Mouse (Mus musculus): ENCODE results near the gene Dab1.
A peak's percentile ranks its signal among the peaks of the same experiment; 100 is the strongest.

Dab1 gene

GRCm38 (mm10) chr4:104587826-104588225, 968.7 kb downstream of the Dab1 start:
- no peak for DNase-seq (ENCODE audit: low read depth, low spot score)

GRCm38 (mm10) chr4:104596936-104597335, 977.8 kb downstream of the Dab1 start:
- no peak for DNase-seq (ENCODE audit: low read depth, low spot score)

- DNase-seq (ENCODE audit: low read depth, low spot score) = no peak
Measured at GRCm38 (mm10) chr4:104597490-104598465, 978.6 kb downstream of the Dab1 start.

GRCm38 (mm10) chr4:104602804-104603203, 983.6 kb downstream of the Dab1 start:
- DNase-seq (ENCODE audit: low read depth, low spot score) = no peak

- no peak for DNase-seq (ENCODE audit: low read depth, low spot score)
Measured at GRCm38 (mm10) chr4:104604298-104604697, 985.1 kb downstream of the Dab1 start.

GRCm38 (mm10) chr4:104606881-104607280, 987.7 kb downstream of the Dab1 start:
- no peak for DNase-seq (ENCODE audit: low read depth, low spot score)

GRCm38 (mm10) chr4:104607636-104608035, 988.5 kb downstream of the Dab1 start:
- DNase-seq (ENCODE audit: low read depth, low spot score) = no peak

GRCm38 (mm10) chr4:104619452-104619851, 1000.3 kb downstream of the Dab1 start:
- no peak for DNase-seq (ENCODE audit: low read depth, low spot score)

- DNase-seq (ENCODE audit: low read depth, low spot score) = no peak
Measured at GRCm38 (mm10) chr4:104625316-104625715, 1006.2 kb downstream of the Dab1 start.

GRCm38 (mm10) chr4:104628708-104629107, 1009.5 kb downstream of the Dab1 start:
- DNase-seq (ENCODE audit: low read depth, low spot score) = no peak

- no peak for DNase-seq (ENCODE audit: low read depth, low spot score)
Measured at GRCm38 (mm10) chr4:104637016-104637415, 1017.9 kb downstream of the Dab1 start.

- no peak for DNase-seq (ENCODE audit: low read depth, low spot score)
Measured at GRCm38 (mm10) chr4:104640617-104641016, 1021.5 kb downstream of the Dab1 start.

- no peak for DNase-seq (ENCODE audit: low read depth, low spot score)
Measured at GRCm38 (mm10) chr4:104642761-104643469, 1023.8 kb downstream of the Dab1 start.

GRCm38 (mm10) chr4:104643534-104644356, 1024.6 kb downstream of the Dab1 start:
- no peak for DNase-seq (ENCODE audit: low read depth, low spot score)

- no peak for DNase-seq (ENCODE audit: low read depth, low spot score)
Measured at GRCm38 (mm10) chr4:104644357-104644630, 1025.1 kb downstream of the Dab1 start.

GRCm38 (mm10) chr4:104644862-104645261, 1025.7 kb downstream of the Dab1 start:
- DNase-seq (ENCODE audit: low read depth, low spot score) = no peak

- no peak for DNase-seq (ENCODE audit: low read depth, low spot score)
Measured at GRCm38 (mm10) chr4:104651761-104652160, 1032.6 kb downstream of the Dab1 start.

GRCm38 (mm10) chr4:104656728-104657127, 1037.6 kb downstream of the Dab1 start:
- no peak for DNase-seq (ENCODE audit: low read depth, low spot score)

GRCm38 (mm10) chr4:104662841-104663614, 1043.9 kb downstream of the Dab1 start:
- DNase-seq (ENCODE audit: low read depth, low spot score) = no peak

GRCm38 (mm10) chr4:104665553-104665952, 1046.4 kb downstream of the Dab1 start:
- peak; percentile 11 for DNase-seq (ENCODE audit: low read depth, low spot score)

Measured in 3T3-L1 (cell line).